Mouse (Mus musculus) cortical plate, adult 2 months (tissue): Measurements from ENCODE around the gene Mmp25.

Source experiments
- CTCF ChIP-seq: fragments of 200-500 bp; IDR thresholded peaks from 2 replicates; pipeline ENCODE4 v1.5.1; 2011; ENCODE audit warnings: mild to moderate bottlenecking, control low read depth, low read length; ENCODE audit not compliant: insufficient read depth; ENCODE audit errors: extremely low read depth
- POLR2A ChIP-seq: fragments of 200-500 bp; IDR thresholded peaks from 2 replicates; pipeline ENCODE4 v1.6.1; 2011; ENCODE audit warnings: mild to moderate bottlenecking, low read length, control low read depth; ENCODE audit not compliant: insufficient read depth; ENCODE audit errors: extremely low read depth

DNA sequence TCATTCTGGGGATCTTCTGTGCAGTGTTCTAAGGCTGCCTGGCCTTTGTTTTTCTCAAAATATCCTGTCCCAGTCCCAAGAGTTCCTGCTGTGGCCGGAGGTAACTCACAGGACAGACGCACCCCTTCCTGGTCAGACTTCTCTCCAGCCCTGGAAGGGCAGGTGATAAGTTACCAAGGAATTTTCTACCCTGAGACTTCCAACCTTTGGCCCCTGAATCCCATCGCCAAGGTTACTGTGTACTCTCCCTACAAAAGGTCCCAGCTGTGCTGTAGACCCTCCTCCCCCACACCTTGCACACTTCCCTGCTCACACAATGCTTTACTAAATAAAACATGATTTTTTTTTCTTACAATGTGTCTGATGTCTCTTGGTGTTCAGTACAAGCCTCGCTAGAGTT lies 37.0 kb upstream of the Mmp25 start:
- TF ChIP-seq CTCF: no peak
- no peak for TF ChIP-seq POLR2A
